ENCODE assay signal across 16 mouse cellular contexts in the genomic region with DNA sequence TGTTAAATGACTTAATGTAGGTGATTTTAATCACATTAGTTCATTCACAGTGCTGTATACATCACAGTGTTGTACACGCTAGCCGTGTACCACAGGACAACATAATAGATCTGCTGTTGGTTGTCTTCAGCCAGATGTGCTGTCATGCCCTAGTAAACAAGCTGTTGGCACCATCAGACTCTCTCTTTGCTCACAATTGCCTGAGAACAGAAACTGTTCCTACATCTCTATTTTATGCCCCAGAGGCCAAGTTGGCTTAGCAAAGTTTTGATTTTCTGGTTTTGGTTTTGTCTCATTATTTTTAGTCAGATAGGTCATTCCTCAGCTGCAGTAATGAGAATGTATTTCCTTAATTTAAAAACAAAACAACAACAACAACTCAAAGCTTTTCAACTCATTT. TPM values are rescaled to one million over a fixed set of nuclear protein-coding genes. Genes with fewer than 3 reads are reported as not detected.
DNase-seq lines count a peak whose midpoint lies in the region; ATAC-seq and TF ChIP-seq lines count a peak whose summit lies in the region.
"Had no signal": no experiment of that assay in that cellular context is flagged by ENCODE, and none has a peak within 500 bp of the region (broad histone marks: within the 10 kb centered on the region; RNA-seq: fewer than 3 reads in every experiment).

No protein-coding gene starts in this region.

- no peak for ATAC-seq in liver, embryonic 14.5 days (ENCODE audit: insufficient read depth)
- ATAC-seq in hindbrain, embryonic 14.5 days (ENCODE audit: low FRiP score), result no peak
- ATAC-seq in forebrain, postnatal 0 days, result no peak
- ATAC-seq in megakaryocyte progenitor cell, adult 5-6 weeks (replicated peaks; ENCODE audit: poor library complexity), result no peak

- TF ChIP-seq EP300 in heart, adult 2 months (IDR thresholded peaks at IDR 0.05; ENCODE audit: insufficient read depth, low read depth, low read length), result no peak
- TF ChIP-seq EP300 in liver, embryonic 14.5 days (IDR thresholded peaks at IDR 0.05; ENCODE audit: low read depth), result no peak

- H3K4me2 ChIP-seq in liver, embryonic 14.5 days (ENCODE audit: low read depth), result peak overlapping the region; percentile 22; the same call in 1 of the 2 replicates
- no peak overlapping the region for H3K4me2 ChIP-seq in hindbrain, embryonic 14.5 days (replicated peaks)
- H3K4me2 ChIP-seq in forebrain, postnatal 0 days (ENCODE audit: low read depth), result no peak overlapping the region
- H3K4me2 ChIP-seq: heart, embryonic 15.5 days; hindbrain, embryonic 15.5 days; kidney, embryonic 15.5 days; midbrain, embryonic 12.5 days had no signal

- TF ChIP-seq POLR2A in heart, adult 2 months (IDR thresholded peaks at IDR 0.05; ENCODE audit: insufficient read depth, low read depth, low read length), result no peak

- peaks cover 7% of the 10 kb centered on the region for H3K4me1 ChIP-seq in heart, adult 2 months (ENCODE audit: control insufficient read depth, insufficient read depth, low read length)
- peaks cover 0 to 21% of the 10 kb centered on the region in 2 experiments; a peak in 2 of 4 replicates for H3K4me1 ChIP-seq in liver, embryonic 14.5 days (replicated peaks; ENCODE audit: control insufficient read depth in 2 of 2, insufficient read depth in 2 of 2, low read length in 1 of 2)
- H3K4me1 ChIP-seq in hindbrain, embryonic 14.5 days (replicated peaks; ENCODE audit: control insufficient read depth, insufficient read depth, low read length), result no peaks in the 10 kb centered on the region
- H3K4me1 ChIP-seq in forebrain, postnatal 0 days (ENCODE audit: insufficient read depth), result no peaks in the 10 kb centered on the region

- H3K27me3 ChIP-seq in heart, adult 2 months (ENCODE audit: control insufficient read depth, insufficient read depth, low read length), result no peaks in the 10 kb centered on the region
- H3K27me3 ChIP-seq in liver, embryonic 14.5 days (ENCODE audit: control insufficient read depth, insufficient read depth, low read length), result no peaks in the 10 kb centered on the region
- H3K27me3 ChIP-seq in hindbrain, embryonic 14.5 days (ENCODE audit: control insufficient read depth, insufficient read depth, low read length), result no peaks in the 10 kb centered on the region
- H3K27me3 ChIP-seq in forebrain, postnatal 0 days (ENCODE audit: insufficient read depth, low read length), result no peaks in the 10 kb centered on the region
- H3K27me3 ChIP-seq: heart, embryonic 15.5 days; hindbrain, embryonic 15.5 days; kidney, embryonic 15.5 days; midbrain, embryonic 12.5 days had no signal

- no peak for TF ChIP-seq CTCF in heart, adult 2 months (IDR thresholded peaks at IDR 0.05)
- no peak for TF ChIP-seq CTCF in liver, embryonic 14.5 days (IDR thresholded peaks at IDR 0.05; ENCODE audit: low read depth)
- no peak for TF ChIP-seq CTCF in forebrain, postnatal 0 days (IDR thresholded peaks at IDR 0.05; ENCODE audit: low read depth)

- WGBS in heart, adult 2 months, result 86% methylated on average over 2 of the region's 2 CpGs
- 75% methylated on average over 2 of the region's 2 CpGs for WGBS in liver, embryonic 14.5 days (ENCODE audit: insufficient replicate concordance)
- 76% methylated on average over 2 of the region's 2 CpGs for WGBS in hindbrain, embryonic 14.5 days
- 90% methylated on average over 2 of the region's 2 CpGs for WGBS in forebrain, postnatal 0 days

- no peak overlapping the region for H3K4me3 ChIP-seq in heart, adult 2 months
- peak overlapping the region in 1 of 2 experiments; percentile 6; a peak in 2 of 4 replicates for H3K4me3 ChIP-seq in liver, embryonic 14.5 days (ENCODE audit: insufficient read depth in 1 of 2, low read depth in 2 of 2, low read length in 2 of 2)
- H3K4me3 ChIP-seq in hindbrain, embryonic 14.5 days (replicated peaks; ENCODE audit: low read length), result no peak overlapping the region
- no peak overlapping the region for H3K4me3 ChIP-seq in forebrain, postnatal 0 days (ENCODE audit: low read depth, low read length)
- H3K4me3 ChIP-seq: heart, embryonic 15.5 days; hindbrain, embryonic 15.5 days; kidney, embryonic 15.5 days; midbrain, embryonic 12.5 days had no signal

- H3K36me3 ChIP-seq in heart, adult 2 months (ENCODE audit: control insufficient read depth, insufficient read depth, low read length), result no peaks in the 10 kb centered on the region
- no peaks in the 10 kb centered on the region for H3K36me3 ChIP-seq in liver, embryonic 14.5 days (replicated peaks; ENCODE audit: control insufficient read depth, insufficient read depth, low read depth)
- H3K36me3 ChIP-seq in hindbrain, embryonic 14.5 days (replicated peaks; ENCODE audit: control insufficient read depth, insufficient read depth), result peaks cover 11% of the 10 kb centered on the region
- H3K36me3 ChIP-seq in forebrain, postnatal 0 days (ENCODE audit: insufficient read depth), result no peaks in the 10 kb centered on the region
- H3K36me3 ChIP-seq: heart, embryonic 15.5 days; hindbrain, embryonic 15.5 days had no signal

- H3K27ac ChIP-seq in heart, adult 2 months, result peak overlapping the region; percentile 38
- no peak overlapping the region for H3K27ac ChIP-seq in liver, embryonic 14.5 days
- no peak overlapping the region for H3K27ac ChIP-seq in hindbrain, embryonic 14.5 days
- no peak overlapping the region for H3K27ac ChIP-seq in forebrain, postnatal 0 days (ENCODE audit: low read depth, low read length)
- H3K27ac ChIP-seq: heart, embryonic 15.5 days; hindbrain, embryonic 15.5 days; kidney, embryonic 15.5 days; midbrain, embryonic 12.5 days had no signal

- H3K79me2 ChIP-seq in heart, adult 2 months (replicated peaks; ENCODE audit: control insufficient read depth, insufficient read depth, low read length), result no peaks in the 10 kb centered on the region

- H3K9ac ChIP-seq in heart, adult 2 months (ENCODE audit: low read depth, low read length), result no peak overlapping the region
- H3K9ac ChIP-seq in liver, embryonic 14.5 days (replicated peaks), result no peak overlapping the region
- no peak overlapping the region for H3K9ac ChIP-seq in hindbrain, embryonic 14.5 days
- no peak overlapping the region for H3K9ac ChIP-seq in forebrain, postnatal 0 days
- H3K9ac ChIP-seq: heart, embryonic 15.5 days; hindbrain, embryonic 15.5 days; kidney, embryonic 15.5 days; midbrain, embryonic 12.5 days had no signal

- H3K9me3 ChIP-seq in liver, embryonic 14.5 days (ENCODE audit: control insufficient read depth, low read length), result no peaks in the 10 kb centered on the region
- no peaks in the 10 kb centered on the region for H3K9me3 ChIP-seq in hindbrain, embryonic 14.5 days (ENCODE audit: control insufficient read depth, low read length)
- H3K9me3 ChIP-seq in forebrain, postnatal 0 days (ENCODE audit: low read length), result no peaks in the 10 kb centered on the region
- H3K9me3 ChIP-seq: heart, embryonic 15.5 days; hindbrain, embryonic 15.5 days; kidney, embryonic 15.5 days; midbrain, embryonic 12.5 days had no signal

- intact Hi-C loops in heart, adult 2 months (cut with DNase I), result no loop called here
- intact Hi-C loops in heart, postnatal 25 days (cut with DNase I), result no loop called here

- DNase-seq in heart, adult 2 months, result no peak
- DNase-seq in heart, postnatal 25 days (ENCODE audit: low spot score), result no peak
- DNase-seq in spleen, postnatal 36 days (ENCODE audit: low spot score in 2 of 2), result peak; percentile 53 to 58
- DNase-seq in spleen, adult 18-20 months, result no peak
- DNase-seq in liver, embryonic 14.5 days (ENCODE audit: low read depth in 3 of 3, low spot score in 3 of 3), result no peak
- DNase-seq in hindbrain, embryonic 14.5 days (ENCODE audit: low spot score), result no peak
- DNase-seq in forebrain, postnatal 0 days, result no peak
- DNase-seq: cerebellum, adult 9-11 months; left cerebral cortex, postnatal 4 days had no signal

RNA-seq across cellular contexts. Expression of a gene that starts 0.7 kb away (rescaled TPM):
- total RNA-seq in heart, adult 2 months (2021), result under 1 TPM; 0.14 to 0.16 TPM
- 0.29 and 0.35 TPM in 2 replicates for polyA plus RNA-seq in heart, adult 2 months (2012; rRNA removed)
- total RNA-seq in heart, postnatal 25 days (2021), result under 1 TPM in 1 of 2 experiments, not detected in 1; 0.08 TPM
- 0.31 and 0.44 TPM in 2 replicates for polyA plus RNA-seq in liver, embryonic 14.5 days (2012; rRNA removed)
- polyA plus RNA-seq in liver, embryonic 14.5 days (2014; fragmentation: Nextera tagmentation; extraction: Ambion mirVana), result 0.59 and 0.63 TPM in 2 replicates
- 0.40 and 0.91 TPM in 2 replicates for polyA plus RNA-seq in hindbrain, embryonic 14.5 days (2014; fragmentation: Nextera tagmentation; extraction: Ambion mirVana)
- total RNA-seq in forebrain, postnatal 0 days (2014; rRNA removed), result not detected in 2 replicates
- 0.05 TPM in 1 of 2 replicates, not detected in the other for polyA plus RNA-seq in forebrain, postnatal 0 days (2015; fragmentation: Nextera tagmentation; extraction: Ambion mirVana)
- 30.6 and 31.5 TPM in 2 replicates for total RNA-seq in megakaryocyte progenitor cell, adult 5-6 weeks (2015)
- total RNA-seq in megakaryocyte progenitor cell, adult 5-6 weeks (2017), result 3.9 and 5.5 TPM in 2 replicates
- total RNA-seq: layer of hippocampus, adult 18-20 months; left cerebral cortex, postnatal 4 days had no signal

RNA-seq across cellular contexts. Expression of a gene that starts 0.7 kb away (rescaled TPM):
- 1 to 10 TPM; 1.9 to 2.0 TPM for total RNA-seq in heart, adult 2 months (2021)
- 3.8 and 4.2 TPM in 2 replicates for polyA plus RNA-seq in heart, adult 2 months (2012; rRNA removed)
- 1 to 10 TPM; 1.9 to 2.8 TPM for total RNA-seq in heart, postnatal 25 days (2021)
- polyA plus RNA-seq in liver, embryonic 14.5 days (2012; rRNA removed), result 2.4 and 3.9 TPM in 2 replicates
- 4.2 TPM in 2 replicates for polyA plus RNA-seq in liver, embryonic 14.5 days (2014; fragmentation: Nextera tagmentation; extraction: Ambion mirVana)
- polyA plus RNA-seq in hindbrain, embryonic 14.5 days (2014; fragmentation: Nextera tagmentation; extraction: Ambion mirVana), result 3.1 and 3.7 TPM in 2 replicates
- 2.5 and 2.8 TPM in 2 replicates for total RNA-seq in forebrain, postnatal 0 days (2014; rRNA removed)
- 2.5 and 4.6 TPM in 2 replicates for polyA plus RNA-seq in forebrain, postnatal 0 days (2015; fragmentation: Nextera tagmentation; extraction: Ambion mirVana)
- total RNA-seq in megakaryocyte progenitor cell, adult 5-6 weeks (2015), result 19.5 and 20.0 TPM in 2 replicates
- 17.5 and 24.0 TPM in 2 replicates for total RNA-seq in megakaryocyte progenitor cell, adult 5-6 weeks (2017)

RNA-seq across cellular contexts. Expression of a gene that starts 6.2 kb away (rescaled TPM):
- 1 to 10 TPM in 1 of 2 experiments, under 1 TPM in 1; 0.43 to 1.0 TPM for total RNA-seq in heart, adult 2 months (2021)
- polyA plus RNA-seq in heart, adult 2 months (2012; rRNA removed), result 3.8 and 4.2 TPM in 2 replicates
- 1 to 10 TPM; 1.1 to 1.3 TPM for total RNA-seq in heart, postnatal 25 days (2021)
- polyA plus RNA-seq in liver, embryonic 14.5 days (2012; rRNA removed), result 8.4 and 9.7 TPM in 2 replicates
- 7.7 and 7.8 TPM in 2 replicates for polyA plus RNA-seq in liver, embryonic 14.5 days (2014; fragmentation: Nextera tagmentation; extraction: Ambion mirVana)
- polyA plus RNA-seq in hindbrain, embryonic 14.5 days (2014; fragmentation: Nextera tagmentation; extraction: Ambion mirVana), result 0.27 TPM in 1 of 2 replicates, not detected in the other
- 0.23 and 0.24 TPM in 2 replicates for total RNA-seq in forebrain, postnatal 0 days (2014; rRNA removed)
- 0.38 and 0.40 TPM in 2 replicates for polyA plus RNA-seq in forebrain, postnatal 0 days (2015; fragmentation: Nextera tagmentation; extraction: Ambion mirVana)
- total RNA-seq in megakaryocyte progenitor cell, adult 5-6 weeks (2015), result 454 and 486 TPM in 2 replicates
- 75.7 and 78.7 TPM in 2 replicates for total RNA-seq in megakaryocyte progenitor cell, adult 5-6 weeks (2017)
- polyA plus RNA-seq: hindbrain, embryonic 15.5 days had no signal

RNA-seq across cellular contexts. Expression of a gene that starts 25.9 kb away (rescaled TPM):
- not detected for total RNA-seq in heart, adult 2 months (2021)
- polyA plus RNA-seq in heart, adult 2 months (2012; rRNA removed), result 0.06 TPM in 1 of 2 replicates, not detected in the other
- not detected for total RNA-seq in heart, postnatal 25 days (2021)
- polyA plus RNA-seq in liver, embryonic 14.5 days (2012; rRNA removed), result 0.01 and 0.02 TPM in 2 replicates
- polyA plus RNA-seq in liver, embryonic 14.5 days (2014; fragmentation: Nextera tagmentation; extraction: Ambion mirVana), result not detected in 2 replicates
- polyA plus RNA-seq in hindbrain, embryonic 14.5 days (2014; fragmentation: Nextera tagmentation; extraction: Ambion mirVana), result 7.7 and 9.1 TPM in 2 replicates
- 13.8 and 16.5 TPM in 2 replicates for total RNA-seq in forebrain, postnatal 0 days (2014; rRNA removed)
- polyA plus RNA-seq in forebrain, postnatal 0 days (2015; fragmentation: Nextera tagmentation; extraction: Ambion mirVana), result 18.2 and 21.6 TPM in 2 replicates
- total RNA-seq in megakaryocyte progenitor cell, adult 5-6 weeks (2015), result 0.67 and 0.98 TPM in 2 replicates
- total RNA-seq in megakaryocyte progenitor cell, adult 5-6 weeks (2017), result 0.14 and 0.33 TPM in 2 replicates
- total RNA-seq: gastrocnemius, postnatal 4 days had no signal

Comparison
In these comparisons a context has a peak if more than half of its experiments do, and no peak if none do; other contexts are left out.
1. DNase-seq: peak in spleen, postnatal 36 days (2 of 2); none in heart, adult 2 months (0 of 2), heart, postnatal 25 days (single experiment), spleen, adult 18-20 months (0 of 2), liver, embryonic 14.5 days (0 of 3), hindbrain, embryonic 14.5 days (single experiment) and forebrain, postnatal 0 days (single experiment).
2. RNA of a gene that starts 6.2 kb away (total RNA-seq): 75.7 to 486 TPM in megakaryocyte progenitor cell, adult 5-6 weeks; 1.1 to 1.3 TPM in heart, postnatal 25 days, 0.43 to 1.0 TPM in heart, adult 2 months and 0.23 to 0.24 TPM in forebrain, postnatal 0 days; every median in the first group is over 10 times any median in the second.